Mouse (Mus musculus): ENCODE results near the gene Glipr2. TPM values are rescaled to one million over a fixed set of nuclear protein-coding genes. Genes with fewer than 3 reads are reported as not detected.

Gene Glipr2
- polyA plus RNA-seq, 1 experiment from 2014 or later: 70.9 TPM

DNA sequence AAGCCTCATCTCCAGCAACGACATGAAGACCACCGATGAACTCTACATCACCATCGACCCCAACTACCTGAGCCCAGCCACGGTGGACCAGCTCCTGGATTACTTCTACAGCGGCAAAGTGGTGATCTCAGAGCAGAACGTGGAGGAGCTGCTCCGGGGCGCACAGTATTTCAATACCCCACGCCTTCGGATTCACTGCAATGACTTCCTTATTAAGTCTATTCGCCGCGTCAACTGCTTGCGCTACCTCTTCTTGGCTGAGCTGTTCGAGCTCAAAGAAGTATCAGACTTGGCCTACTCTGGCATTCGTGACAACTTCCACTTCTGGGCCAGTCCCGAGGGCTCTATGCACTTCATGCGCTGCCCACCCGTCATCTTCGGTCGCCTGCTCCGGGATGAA lies 26.6 kb downstream of the Glipr2 start:
- Histone ChIP-seq H3K4me1 (replicated peaks) (peaks cover 15% of the 10 kb centered on the region), H3K36me3 (no peaks in the 10 kb centered on the region), H3K27me3 (no peaks in the 10 kb centered on the region), H3K4me2 (no peak overlapping the region), H3K4me3 (no peak overlapping the region), H3K27ac (replicated peaks) (no peak overlapping the region), H3K9ac (no peak overlapping the region), H3K9me3 (no peaks in the 10 kb centered on the region)
- no peak for ATAC-seq (ENCODE audit: low read depth)
- WGBS: 92% methylated on average over 22 of the region's 22 CpGs

DNA sequence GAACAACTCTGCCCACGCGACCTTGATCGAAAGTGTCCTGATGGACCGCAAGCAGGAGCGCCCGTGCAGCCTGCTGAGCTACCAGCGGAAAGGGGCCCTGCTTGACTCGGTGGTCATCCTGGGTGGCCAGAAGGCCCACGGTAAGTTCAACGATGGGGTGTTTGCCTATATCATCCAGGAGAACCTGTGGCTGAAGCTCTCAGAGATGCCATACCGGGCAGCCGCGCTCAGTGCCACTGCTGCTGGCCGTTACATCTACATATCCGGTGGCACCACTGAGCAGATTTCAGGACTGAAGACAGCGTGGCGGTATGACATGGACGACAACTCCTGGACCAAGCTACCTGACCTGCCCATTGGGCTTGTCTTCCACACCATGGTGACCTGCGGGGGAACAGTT lies 27.1 kb downstream of the Glipr2 start:
- H3K9me3 ChIP-seq: no peaks in the 10 kb centered on the region
- ATAC-seq (ENCODE audit: low read depth): no peak

DNA sequence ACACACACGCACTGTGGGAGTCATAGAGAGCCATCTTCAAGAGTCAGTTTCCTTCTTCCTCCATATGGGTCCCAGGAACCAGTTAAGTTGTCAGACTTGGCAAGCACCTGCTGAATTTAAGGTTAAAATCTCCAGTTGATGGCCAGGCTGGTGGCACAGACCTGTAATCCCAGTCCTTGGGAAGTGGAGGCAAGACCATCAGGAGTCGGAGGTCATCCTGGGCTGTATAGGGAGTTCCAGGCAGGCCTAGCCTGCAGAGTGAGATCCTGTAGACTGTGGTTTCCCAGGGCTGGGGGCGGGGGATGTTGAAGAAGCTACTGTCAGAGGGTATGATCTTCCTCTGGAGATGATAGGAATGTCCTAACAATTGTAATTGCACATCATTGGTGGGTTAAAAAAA lies 31.8 kb downstream of the Glipr2 start:
- no peaks in the 10 kb centered on the region for H3K36me3 ChIP-seq
- no peak overlapping the region for H3K9ac ChIP-seq
- H3K9me3 ChIP-seq: no peaks in the 10 kb centered on the region
- no peak overlapping the region for H3K4me3 ChIP-seq
- H3K4me2 ChIP-seq: no peak overlapping the region
- ATAC-seq (ENCODE audit: low read depth): no peak
- no peaks in the 10 kb centered on the region for H3K4me1 ChIP-seq (replicated peaks)
- no peak overlapping the region for H3K27ac ChIP-seq (replicated peaks)
- H3K27me3 ChIP-seq: no peaks in the 10 kb centered on the region
- WGBS: 92% methylated on average over 3 of the region's 3 CpGs

More for the DNA sequence above, 27.1 kb downstream of the Glipr2 start:
- Histone ChIP-seq H3K27me3 (no peaks in the 10 kb centered on the region), H3K36me3 (no peaks in the 10 kb centered on the region), H3K27ac (replicated peaks) (no peak overlapping the region), H3K4me2 (no peak overlapping the region), H3K4me3 (no peak overlapping the region), H3K9ac (no peak overlapping the region), H3K4me1 (replicated peaks) (peaks cover 9% of the 10 kb centered on the region)
- 96% methylated on average over 19 of the region's 19 CpGs for WGBS

DNA sequence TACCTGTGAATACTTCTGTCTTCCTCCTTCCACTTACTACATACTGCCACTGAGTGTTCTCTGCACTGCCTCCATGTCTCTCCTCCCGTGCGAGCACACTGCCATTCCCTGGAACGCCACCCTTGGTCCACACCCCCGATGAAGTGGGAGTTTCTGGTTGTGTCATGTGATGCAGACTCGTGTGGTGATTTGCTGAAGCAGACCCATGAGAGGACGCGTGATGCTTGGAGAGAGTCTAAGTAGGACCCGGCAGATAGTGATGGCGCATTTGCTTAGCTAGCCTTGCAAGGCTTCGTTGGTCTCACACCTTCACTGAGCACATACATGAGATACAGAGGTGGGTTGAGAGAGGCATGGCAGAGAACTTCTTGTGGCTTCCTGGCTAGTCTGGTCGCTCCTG lies 35.9 kb downstream of the Glipr2 start:
- H3K4me2 ChIP-seq: no peak overlapping the region
- H3K4me1 ChIP-seq (replicated peaks): no peaks in the 10 kb centered on the region
- WGBS: 90% methylated on average over 11 of the region's 11 CpGs
- no peak overlapping the region for H3K27ac ChIP-seq (replicated peaks)
- no peaks in the 10 kb centered on the region for H3K27me3 ChIP-seq
- H3K9ac ChIP-seq: no peak overlapping the region
- no peaks in the 10 kb centered on the region for H3K36me3 ChIP-seq
- H3K4me3 ChIP-seq: no peak overlapping the region
- no peaks in the 10 kb centered on the region for H3K9me3 ChIP-seq
- ATAC-seq (ENCODE audit: low read depth): no peak

DNA sequence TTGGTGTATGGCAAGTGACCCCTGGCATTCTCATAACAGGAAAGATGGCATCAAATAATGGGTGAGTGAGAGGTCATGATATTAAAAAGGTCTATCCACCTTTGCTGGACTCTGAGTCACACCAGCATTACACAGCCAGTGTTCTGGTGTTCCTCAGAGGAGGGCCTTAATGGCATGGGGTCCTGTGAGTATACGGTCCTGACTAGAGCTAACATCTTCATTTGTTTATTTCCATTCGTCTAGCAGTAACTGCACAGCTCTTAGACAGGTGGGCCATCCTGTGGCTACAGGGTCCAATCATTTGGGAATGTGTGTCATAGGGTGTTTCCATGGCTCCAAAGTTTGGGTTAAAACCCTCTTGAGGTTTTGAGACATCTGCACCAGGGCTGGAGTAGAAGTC lies 37.1 kb downstream of the Glipr2 start:
- no peak for ATAC-seq (ENCODE audit: low read depth)
- H3K9ac ChIP-seq: no peak overlapping the region
- no peaks in the 10 kb centered on the region for H3K27me3 ChIP-seq
- H3K4me1 ChIP-seq (replicated peaks): no peaks in the 10 kb centered on the region
- no peak overlapping the region for H3K4me2 ChIP-seq
- H3K36me3 ChIP-seq: no peaks in the 10 kb centered on the region
- H3K9me3 ChIP-seq: peaks cover 5% of the 10 kb centered on the region; the same call in 1 of the 2 replicates
- no peak overlapping the region for H3K4me3 ChIP-seq
- no peak overlapping the region for H3K27ac ChIP-seq (replicated peaks)
- 83% methylated on average over 2 of the region's 2 CpGs for WGBS

DNA sequence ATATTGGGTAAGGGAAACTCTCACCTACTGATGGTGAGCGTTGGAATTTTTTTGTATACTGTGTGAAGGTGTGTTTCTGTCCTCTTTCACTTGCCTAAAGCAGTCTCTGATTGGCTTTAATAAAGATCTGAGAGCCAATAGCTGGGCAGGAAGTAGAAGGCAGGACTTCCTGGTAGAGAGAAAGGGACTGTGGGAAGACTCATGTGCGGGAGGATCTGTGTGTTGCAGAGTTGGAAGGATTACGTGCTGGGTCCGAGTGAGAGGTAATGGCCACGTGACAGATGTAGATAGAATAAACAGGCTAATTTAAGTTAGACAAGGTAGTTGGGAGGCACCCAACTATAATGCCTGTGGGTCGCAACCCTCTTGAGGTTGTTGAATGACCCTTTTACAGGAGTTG lies 46.4 kb downstream of the Glipr2 start:
- peaks cover 5% of the 10 kb centered on the region; the same call in 1 of the 2 replicates for H3K9me3 ChIP-seq
- no peaks in the 10 kb centered on the region for H3K36me3 ChIP-seq
- H3K4me1 ChIP-seq (replicated peaks): no peaks in the 10 kb centered on the region
- H3K4me2 ChIP-seq: no peak overlapping the region
- WGBS: 87% methylated on average over 6 of the region's 6 CpGs
- no peaks in the 10 kb centered on the region for H3K27me3 ChIP-seq
- no peak for ATAC-seq (ENCODE audit: low read depth)
- H3K9ac ChIP-seq: no peak overlapping the region
- H3K4me3 ChIP-seq: no peak overlapping the region
- no peak overlapping the region for H3K27ac ChIP-seq (replicated peaks)

DNA sequence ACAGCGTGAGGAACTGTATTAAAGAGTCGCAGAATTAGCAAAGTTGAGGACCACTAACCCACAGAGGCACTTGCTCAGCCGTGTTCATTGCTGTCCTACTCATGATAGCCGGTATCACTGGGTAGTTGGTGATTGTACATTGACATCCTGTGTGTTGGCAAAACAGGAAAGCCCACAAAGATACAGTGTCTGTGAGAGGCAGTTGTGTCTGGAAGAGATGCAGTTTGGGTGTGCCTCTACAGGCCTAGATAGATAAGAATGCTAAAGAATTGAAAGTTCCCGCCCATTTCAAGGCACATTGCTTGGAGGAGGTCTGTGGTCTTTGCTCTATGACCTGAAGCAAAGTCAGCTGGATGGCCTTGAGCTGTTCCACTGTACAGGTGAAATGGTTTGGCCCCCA lies 46.9 kb downstream of the Glipr2 start, which contains the start of gene Clta:
Gene Clta (plus strand): TSS at position 327 of the 400 bp plus-strand sequence.
- no peak for ATAC-seq (ENCODE audit: low read depth)
- Histone ChIP-seq H3K4me3 (no peak within 1 kb of the TSS), H3K27ac (replicated peaks) (no peak within 1 kb of the TSS), H3K4me2 (no peak within 1 kb of the TSS), H3K9ac (no peak within 1 kb of the TSS), H3K36me3 (no peaks in the 10 kb centered on the region), H3K27me3 (no peaks in the 10 kb centered on the region), H3K4me1 (replicated peaks) (no peaks in the 10 kb centered on the region), H3K9me3 (no peaks in the 10 kb centered on the region; the same call in 1 of the 2 replicates)
- 92% methylated on average over 5 of the region's 5 CpGs for WGBS

DNA sequence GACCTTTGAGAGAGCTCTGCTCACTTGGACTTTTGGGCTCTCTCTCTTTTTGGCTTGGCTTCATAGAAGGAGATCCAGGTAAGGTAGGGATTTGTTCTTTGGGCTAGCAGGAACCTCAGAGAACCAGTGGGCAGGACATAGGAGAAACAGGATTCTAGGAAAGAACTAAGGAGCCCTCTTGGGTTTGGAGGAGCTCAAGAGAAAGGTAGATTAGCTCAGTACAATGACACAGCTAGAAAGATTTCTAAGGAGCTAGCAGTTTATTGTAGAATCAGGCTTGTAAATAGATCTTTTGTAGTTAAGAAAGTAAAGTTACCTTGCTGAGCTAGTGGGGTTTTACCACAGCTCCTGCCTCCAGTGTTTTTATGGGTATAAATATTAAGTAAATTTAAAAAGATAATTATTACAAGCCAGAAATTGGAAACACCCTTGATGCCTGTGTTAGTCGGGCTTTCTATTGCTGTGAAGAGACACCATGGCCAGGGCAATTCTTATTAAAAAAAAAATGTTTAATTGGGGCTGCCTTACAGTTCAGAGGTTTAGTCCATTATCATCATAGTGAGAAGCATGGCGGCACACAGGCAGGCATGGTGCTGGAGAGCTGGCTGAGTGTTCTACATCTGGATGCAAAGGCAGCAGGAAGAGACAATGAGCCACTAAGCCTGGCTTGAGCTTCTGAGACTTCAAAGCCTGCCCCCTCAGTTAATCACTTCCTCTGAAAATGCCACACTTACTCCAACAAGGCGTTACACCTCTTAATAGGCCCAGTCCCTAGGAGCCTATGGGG lies 47.6 kb downstream of the Glipr2 start:
- H3K9ac ChIP-seq: no peak overlapping the region
- no peak overlapping the region for H3K4me3 ChIP-seq
- H3K4me2 ChIP-seq: no peak overlapping the region
- no peak overlapping the region for H3K27ac ChIP-seq (replicated peaks)
- H3K4me1 ChIP-seq (replicated peaks): no peaks in the 10 kb centered on the region
- no peak for ATAC-seq (ENCODE audit: low read depth)
- no peaks in the 10 kb centered on the region for H3K9me3 ChIP-seq
- 66% methylated on average over 3 of the region's 3 CpGs for WGBS
- H3K27me3 ChIP-seq: no peaks in the 10 kb centered on the region
- H3K36me3 ChIP-seq: no peaks in the 10 kb centered on the region

DNA sequence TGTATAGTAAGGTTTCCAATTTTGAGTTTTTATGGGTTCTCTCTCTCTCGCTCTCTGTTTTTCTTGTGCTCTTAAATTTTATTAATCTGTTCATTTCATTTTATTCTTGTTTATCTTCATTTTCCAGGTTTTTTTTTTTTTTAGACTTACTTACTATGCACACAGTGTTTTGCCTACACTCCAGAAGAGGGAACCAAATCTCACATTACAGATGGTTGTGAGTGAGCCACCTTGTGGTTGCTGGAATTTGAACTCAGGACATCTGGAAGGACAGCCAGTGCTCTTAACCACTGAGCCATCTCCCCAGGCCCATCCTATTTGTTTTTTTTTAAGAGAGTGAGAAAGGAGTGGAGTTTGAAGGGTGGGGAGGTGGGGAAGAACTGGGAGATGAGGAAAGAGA lies 53.0 kb downstream of the Glipr2 start:
- 93% methylated on average over 1 of the region's 1 CpGs for WGBS
- Histone ChIP-seq H3K9me3 (no peaks in the 10 kb centered on the region), H3K27ac (replicated peaks) (no peak overlapping the region), H3K27me3 (no peaks in the 10 kb centered on the region), H3K4me3 (no peak overlapping the region), H3K4me2 (no peak overlapping the region), H3K9ac (no peak overlapping the region), H3K4me1 (replicated peaks) (peaks cover 31% of the 10 kb centered on the region), H3K36me3 (no peaks in the 10 kb centered on the region)
- no peak for ATAC-seq (ENCODE audit: low read depth)

DNA sequence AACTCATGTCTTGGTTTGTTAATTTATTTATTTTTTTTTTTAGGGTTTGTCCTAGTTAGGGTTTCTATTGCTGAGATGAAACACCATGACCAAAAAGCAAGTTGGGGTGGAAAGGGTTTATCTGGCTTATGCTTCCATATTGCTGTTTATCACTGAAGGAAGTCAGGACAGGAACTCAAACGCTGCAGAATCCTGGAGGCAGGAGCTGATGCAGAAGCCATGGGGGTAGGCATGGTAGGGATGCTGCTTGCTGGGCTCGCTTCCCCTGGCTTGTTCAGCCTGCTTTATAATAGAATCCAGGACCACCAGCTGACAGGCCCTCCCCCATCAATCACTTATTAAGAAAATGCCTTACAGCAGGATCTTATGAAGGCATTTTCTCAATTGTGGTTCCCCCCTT lies 53.7 kb downstream of the Glipr2 start:
- Histone ChIP-seq H3K27me3 (no peaks in the 10 kb centered on the region), H3K9me3 (no peaks in the 10 kb centered on the region), H3K9ac (no peak overlapping the region), H3K36me3 (no peaks in the 10 kb centered on the region), H3K27ac (replicated peaks) (no peak overlapping the region), H3K4me2 (no peak overlapping the region), H3K4me3 (no peak overlapping the region), H3K4me1 (replicated peaks) (peaks cover 38% of the 10 kb centered on the region)
- 52% methylated on average over 2 of the region's 2 CpGs for WGBS
- ATAC-seq (ENCODE audit: low read depth): no peak

DNA sequence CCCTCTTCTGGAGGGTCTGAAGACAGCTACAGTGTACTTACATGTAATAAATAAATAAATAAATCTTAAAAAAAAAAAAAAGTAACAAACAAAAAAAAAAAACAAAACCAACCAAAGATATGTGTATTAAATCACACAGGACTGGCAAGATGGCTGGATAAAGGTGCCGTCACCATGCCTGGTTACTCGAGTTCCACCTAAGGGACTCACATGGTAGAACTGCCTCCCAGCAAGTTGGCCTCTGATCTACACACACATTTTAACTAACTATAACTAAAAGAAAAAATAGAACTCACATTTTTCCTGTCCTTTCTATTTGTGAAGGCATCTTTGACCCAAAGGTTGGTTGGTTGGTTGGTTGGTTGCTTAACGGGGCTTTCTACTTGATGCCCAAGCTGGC lies 54.6 kb downstream of the Glipr2 start:
- WGBS: 88% methylated on average over 3 of the region's 3 CpGs
- Histone ChIP-seq H3K36me3 (no peaks in the 10 kb centered on the region), H3K4me1 (replicated peaks) (peaks cover 39% of the 10 kb centered on the region), H3K9ac (peak overlapping the region; percentile 89), H3K27me3 (no peaks in the 10 kb centered on the region), H3K4me3 (peak overlapping the region; percentile 98), H3K27ac (replicated peaks) (peak overlapping the region; percentile 82; the same call in 1 of the 2 replicates), H3K4me2 (peak overlapping the region; percentile 99), H3K9me3 (no peaks in the 10 kb centered on the region)
- no peak for ATAC-seq (ENCODE audit: low read depth)

DNA sequence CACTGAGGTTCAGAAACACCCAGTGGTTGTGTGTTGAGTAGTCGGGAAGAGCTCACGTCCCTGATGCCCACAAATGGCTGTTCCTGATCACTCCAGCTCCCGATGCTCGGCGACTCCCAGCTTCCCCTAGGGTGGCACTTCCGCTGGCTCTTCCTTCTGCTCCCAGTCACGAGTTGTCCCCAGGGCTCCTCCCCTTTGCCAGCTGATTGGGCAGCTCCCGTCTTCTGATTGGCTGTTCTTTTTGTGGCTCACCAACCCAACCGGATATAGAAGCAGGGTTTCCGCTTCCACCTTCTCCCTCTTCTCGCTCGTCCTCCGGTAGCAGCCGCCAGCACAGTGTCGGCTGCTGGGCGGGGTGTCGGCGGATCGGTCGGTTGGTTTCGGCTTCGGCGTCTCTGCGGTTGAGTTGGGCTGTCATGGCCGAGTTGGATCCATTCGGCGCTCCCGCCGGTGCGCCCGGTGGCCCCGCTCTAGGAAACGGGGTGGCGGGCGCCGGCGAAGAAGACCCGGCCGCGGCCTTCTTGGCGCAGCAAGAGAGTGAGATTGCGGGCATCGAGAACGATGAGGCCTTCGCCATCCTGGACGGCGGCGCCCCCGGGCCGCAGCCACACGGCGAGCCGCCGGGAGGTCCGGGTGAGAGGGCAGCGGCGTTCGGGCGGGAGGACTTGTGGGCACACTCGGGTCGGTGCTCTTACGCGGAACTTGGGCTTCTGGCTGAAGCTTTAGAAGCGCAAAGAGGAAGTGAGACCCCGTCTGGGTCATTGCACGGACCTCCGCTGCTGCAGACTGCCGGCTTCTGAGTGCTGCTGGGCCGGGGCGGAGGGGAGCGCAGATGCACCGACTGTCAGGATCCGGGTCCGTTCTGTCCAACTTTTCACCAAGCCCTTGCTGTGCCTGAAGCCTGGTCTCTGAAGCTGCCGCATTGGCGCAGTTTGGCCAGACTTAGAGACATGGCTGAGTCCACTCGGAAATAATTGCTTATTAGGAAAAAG lies 55.5 kb downstream of the Glipr2 start:
- peaks cover 39% of the 10 kb centered on the region for H3K4me1 ChIP-seq (replicated peaks)
- peak overlapping the region; percentile 89 for H3K9ac ChIP-seq
- peak overlapping the region; percentile 98 for H3K4me3 ChIP-seq
- no peaks in the 10 kb centered on the region for H3K9me3 ChIP-seq
- peak overlapping the region; percentile 99 for H3K4me2 ChIP-seq
- ATAC-seq (ENCODE audit: low read depth): peak; percentile 98
- peak overlapping the region; percentile 82 for H3K27ac ChIP-seq (replicated peaks)
- H3K36me3 ChIP-seq: no peaks in the 10 kb centered on the region
- WGBS: under 1% methylated on average over 77 of the region's 77 CpGs
- H3K27me3 ChIP-seq: no peaks in the 10 kb centered on the region

Data from neural tube, embryonic 13.5 days (tissue).